Comparison of ENCODE assay signal across 25 mouse cellular contexts in genomic region chr4:130211870-130212269, GRCm38 (mm10). TPM values are rescaled to one million over a fixed set of nuclear protein-coding genes. Genes with fewer than 3 reads are reported as not detected.
"Had no signal": no experiment of that assay in that cellular context is flagged by ENCODE, and none has a peak within 500 bp of the region (broad histone marks: within the 10 kb centered on the region; RNA-seq: fewer than 3 reads in every experiment).

No protein-coding gene starts in this region.

- H3K4me3 ChIP-seq: limb, embryonic 12.5 days; limb, embryonic 15.5 days; lung, embryonic 15.5 days; midbrain, embryonic 12.5 days; midbrain, embryonic 15.5 days; neural tube, embryonic 12.5 days; neural tube, embryonic 15.5 days; stomach, embryonic 15.5 days had no signal

- H3K4me1 ChIP-seq: limb, embryonic 15.5 days; lung, embryonic 15.5 days; midbrain, embryonic 12.5 days; midbrain, embryonic 15.5 days; neural tube, embryonic 12.5 days; neural tube, embryonic 15.5 days; stomach, embryonic 15.5 days had no signal

- H3K9me3 ChIP-seq: limb, embryonic 15.5 days; lung, embryonic 15.5 days; midbrain, embryonic 15.5 days; neural tube, embryonic 15.5 days; stomach, embryonic 15.5 days had no signal

- ATAC-seq: inflammation-experienced regulatory T-cells, adult 6 months; intestine, embryonic 16.5 days; midbrain, embryonic 15.5 days had no signal

- H3K9ac ChIP-seq: limb, embryonic 12.5 days; limb, embryonic 15.5 days; lung, embryonic 15.5 days; midbrain, embryonic 12.5 days; midbrain, embryonic 15.5 days; neural tube, embryonic 12.5 days; neural tube, embryonic 15.5 days; stomach, embryonic 15.5 days had no signal

- H3K27me3 ChIP-seq: limb, embryonic 15.5 days; lung, embryonic 15.5 days; midbrain, embryonic 12.5 days; midbrain, embryonic 15.5 days; neural tube, embryonic 12.5 days; stomach, embryonic 15.5 days had no signal

- H3K36me3 ChIP-seq: limb, embryonic 12.5 days; limb, embryonic 15.5 days; lung, embryonic 15.5 days; midbrain, embryonic 12.5 days; midbrain, embryonic 15.5 days; neural tube, embryonic 12.5 days; neural tube, embryonic 15.5 days; stomach, embryonic 15.5 days had no signal

- H3K27ac ChIP-seq: kidney, postnatal 0 days; limb, embryonic 12.5 days; limb, embryonic 15.5 days; lung, embryonic 15.5 days; midbrain, embryonic 12.5 days; midbrain, embryonic 15.5 days; neural tube, embryonic 12.5 days; neural tube, embryonic 15.5 days; stomach, embryonic 15.5 days had no signal

- DNase-seq: kidney, adult 18-20 months; kidney, adult 9 months; kidney, postnatal 36 days; lung, adult 18-20 months; lung, postnatal 10 days; lung, postnatal 36 days; right cerebral cortex, adult 18-20 months; right cerebral cortex, postnatal 25 days; spleen, adult 18-20 months; thymus, postnatal 25 days had no signal

- H3K4me2 ChIP-seq: limb, embryonic 12.5 days; limb, embryonic 15.5 days; lung, embryonic 15.5 days; midbrain, embryonic 12.5 days; midbrain, embryonic 15.5 days; neural tube, embryonic 12.5 days; neural tube, embryonic 15.5 days; stomach, embryonic 15.5 days had no signal

RNA-seq across cellular contexts. Expression of gene Gm853, which starts 10.3 kb away (rescaled TPM):
- total RNA-seq: layer of hippocampus, adult 18-20 months; left cerebral cortex, adult 8-10 months; left cerebral cortex, postnatal 14 days; left cerebral cortex, postnatal 4 days had no signal
- polyA plus RNA-seq: inflammation-experienced regulatory T-cells, adult 6 months; intestine, embryonic 16.5 days; limb, embryonic 12.5 days; limb, embryonic 15.5 days; lung, embryonic 15.5 days; midbrain, embryonic 12.5 days; neural tube, embryonic 12.5 days; neural tube, embryonic 15.5 days; stomach, embryonic 15.5 days had no signal

RNA-seq across cellular contexts. Expression of gene Tinagl1, which starts 36.9 kb away (rescaled TPM):
- polyA plus RNA-seq: inflammation-experienced regulatory T-cells, adult 6 months had no signal
